7 mouse cellular contexts compared by ENCODE assay signal in the genomic region with DNA sequence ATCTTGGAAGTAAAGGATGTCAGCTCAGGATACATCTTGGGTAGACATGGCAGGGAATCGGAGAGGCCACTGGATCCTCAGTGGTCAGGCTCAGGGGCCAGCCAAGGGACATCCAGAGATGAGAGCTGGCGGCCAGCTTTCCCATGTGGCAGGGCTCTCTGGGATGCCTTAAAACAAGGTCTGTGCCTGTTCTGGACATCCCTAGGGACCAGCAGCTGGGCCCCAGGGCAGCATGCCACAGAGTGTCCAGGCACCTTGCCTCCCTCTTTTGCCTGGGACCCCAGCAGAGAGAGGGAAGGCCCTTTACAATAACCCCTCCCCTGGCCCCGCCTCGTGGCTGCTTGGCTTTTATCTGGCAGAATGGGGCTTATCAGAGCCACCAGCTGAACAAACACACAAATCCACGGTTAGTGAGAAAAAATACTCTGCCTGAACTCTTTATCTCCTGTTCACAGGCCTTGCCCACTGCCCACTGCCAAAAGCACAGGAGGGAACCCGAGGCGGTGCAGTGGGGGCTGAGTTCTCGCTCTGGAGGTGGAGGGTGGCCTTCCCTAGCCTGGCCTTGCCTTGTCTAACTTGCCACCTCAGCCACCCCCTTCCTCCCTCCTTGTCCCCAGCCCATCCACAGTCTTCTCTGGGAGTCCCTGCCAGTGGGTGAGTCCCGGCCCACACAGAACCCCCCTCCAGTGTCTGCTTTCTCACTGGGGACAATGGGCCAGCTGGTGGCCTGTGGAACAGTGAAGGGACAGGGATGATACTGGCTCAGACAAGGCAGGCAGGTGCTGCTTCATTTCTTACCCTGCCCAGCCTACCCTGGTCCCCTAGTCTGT. TPM values are rescaled to one million over a fixed set of nuclear protein-coding genes. Genes with fewer than 3 reads are reported as not detected.
DNase-seq lines count a peak whose midpoint lies in the region; ATAC-seq lines count a peak whose summit lies in the region.

No protein-coding gene starts in this region.

- no peak overlapping the region for H3K4me3 ChIP-seq in forebrain, embryonic 11.5 days (ENCODE audit: low read depth, low read length)
- no peak overlapping the region for H3K4me3 ChIP-seq in hindbrain, embryonic 10.5 days

- WGBS in forebrain, embryonic 11.5 days: 41% methylated on average over 9 of the region's 9 CpGs
- 33% methylated on average over 9 of the region's 9 CpGs for WGBS in hindbrain, embryonic 10.5 days

- H3K4me2 ChIP-seq in forebrain, embryonic 11.5 days (ENCODE audit: low read depth, low read length, severe bottlenecking): no peak overlapping the region

- ATAC-seq in forebrain, embryonic 11.5 days (replicated peaks; ENCODE audit: low FRiP score): peak; percentile 42; the same call in 1 of the 2 replicates
- peak; percentile 86 for ATAC-seq in megakaryocyte-erythroid progenitor cell, adult 5-6 weeks (replicated peaks; ENCODE audit: low FRiP score, low TSS enrichment, poor library complexity, severe bottlenecking)

- peaks cover 29% of the 10 kb centered on the region for H3K4me1 ChIP-seq in forebrain, embryonic 11.5 days (replicated peaks; ENCODE audit: control insufficient read depth, insufficient read depth, low read length)
- H3K4me1 ChIP-seq in hindbrain, embryonic 10.5 days (replicated peaks): peaks cover 62% of the 10 kb centered on the region

- H3K9ac ChIP-seq in forebrain, embryonic 11.5 days (ENCODE audit: low read length): peak overlapping the region; percentile 39

- no peaks in the 10 kb centered on the region for H3K9me3 ChIP-seq in forebrain, embryonic 11.5 days (ENCODE audit: control insufficient read depth, low read length)
- no peaks in the 10 kb centered on the region for H3K9me3 ChIP-seq in hindbrain, embryonic 10.5 days

- peak; percentile 56 for DNase-seq in retina, postnatal 1 day
- DNase-seq in retina, embryonic 14.5 days (ENCODE audit: low spot score): no peak
- DNase-seq in forebrain, embryonic 11.5 days (ENCODE audit: low spot score): no peak
- DNase-seq in hindbrain, embryonic 10.5 days (ENCODE audit: low spot score): no peak
- DNase-seq in urinary bladder, adult 18-20 months (ENCODE audit: low spot score in 2 of 2): no peak
- DNase-seq in kidney, postnatal 10 days: no peak

- no peaks in the 10 kb centered on the region; the same call in 1 of the 2 replicates for H3K36me3 ChIP-seq in forebrain, embryonic 11.5 days (ENCODE audit: control insufficient read depth, insufficient read depth, low read length)
- H3K36me3 ChIP-seq in hindbrain, embryonic 10.5 days: no peaks in the 10 kb centered on the region

- peak overlapping the region; percentile 71 for H3K27ac ChIP-seq in forebrain, embryonic 11.5 days (ENCODE audit: low read depth, low read length)
- peak overlapping the region; percentile 79 for H3K27ac ChIP-seq in hindbrain, embryonic 10.5 days

- 0 out of 2 replicates have a peak, but pooled peaks cover 6% of the 10 kb centered on the region for H3K27me3 ChIP-seq in forebrain, embryonic 11.5 days (ENCODE audit: control insufficient read depth, insufficient read depth, low read length)
- peaks cover 100% of the 10 kb centered on the region for H3K27me3 ChIP-seq in hindbrain, embryonic 10.5 days (ENCODE audit: insufficient read depth, poor library complexity, severe bottlenecking)

RNA-seq across cellular contexts. Expression of gene G430095P16Rik, which starts 7.9 kb away (rescaled TPM):
- polyA plus RNA-seq in forebrain, embryonic 11.5 days (2014; fragmentation: Nextera tagmentation; extraction: Ambion mirVana): 3.0 and 3.1 TPM in 2 replicates
- 0.54 and 1.9 TPM in 2 replicates for polyA plus RNA-seq in hindbrain, embryonic 10.5 days (2016; fragmentation: Nextera tagmentation; extraction: Ambion mirVana)
- total RNA-seq in megakaryocyte-erythroid progenitor cell, adult 5-6 weeks (2014; fragmentation: Nextera tagmentation): 25.7 and 28.1 TPM in 2 replicates
- 8.2 and 11.4 TPM in 2 replicates for total RNA-seq in megakaryocyte-erythroid progenitor cell, adult 5-6 weeks (2017)

RNA-seq across cellular contexts. Expression of gene Lyl1, which starts 29.5 kb away (rescaled TPM):
- polyA plus RNA-seq in forebrain, embryonic 11.5 days (2014; fragmentation: Nextera tagmentation; extraction: Ambion mirVana): 5.0 and 5.7 TPM in 2 replicates
- 5.6 and 6.5 TPM in 2 replicates for polyA plus RNA-seq in hindbrain, embryonic 10.5 days (2016; fragmentation: Nextera tagmentation; extraction: Ambion mirVana)
- total RNA-seq in megakaryocyte-erythroid progenitor cell, adult 5-6 weeks (2014; fragmentation: Nextera tagmentation): 44.2 and 65.2 TPM in 2 replicates
- 9.5 and 10.1 TPM in 2 replicates for total RNA-seq in megakaryocyte-erythroid progenitor cell, adult 5-6 weeks (2017)

RNA-seq across cellular contexts. Expression of gene Nacc1, which starts 43.1 kb away (rescaled TPM):
- polyA plus RNA-seq in forebrain, embryonic 11.5 days (2014; fragmentation: Nextera tagmentation; extraction: Ambion mirVana): 34.6 and 37.7 TPM in 2 replicates
- 25.2 and 28.9 TPM in 2 replicates for polyA plus RNA-seq in hindbrain, embryonic 10.5 days (2016; fragmentation: Nextera tagmentation; extraction: Ambion mirVana)
- 71.6 and 76.7 TPM in 2 replicates for total RNA-seq in megakaryocyte-erythroid progenitor cell, adult 5-6 weeks (2014; fragmentation: Nextera tagmentation)
- total RNA-seq in megakaryocyte-erythroid progenitor cell, adult 5-6 weeks (2017): 35.8 and 51.5 TPM in 2 replicates

RNA-seq across cellular contexts. Expression of gene Trmt1, which starts 44.6 kb away (rescaled TPM):
- 52.7 and 72.3 TPM in 2 replicates for polyA plus RNA-seq in forebrain, embryonic 11.5 days (2014; fragmentation: Nextera tagmentation; extraction: Ambion mirVana)
- polyA plus RNA-seq in hindbrain, embryonic 10.5 days (2016; fragmentation: Nextera tagmentation; extraction: Ambion mirVana): 57.8 and 65.9 TPM in 2 replicates
- 170 and 181 TPM in 2 replicates for total RNA-seq in megakaryocyte-erythroid progenitor cell, adult 5-6 weeks (2014; fragmentation: Nextera tagmentation)
- 94.9 and 126 TPM in 2 replicates for total RNA-seq in megakaryocyte-erythroid progenitor cell, adult 5-6 weeks (2017)
